Mouse (Mus musculus) retina, postnatal 7 days (tissue): ENCODE results near the gene Gm36176.
"Not testable (repeated sequence)": the region's sequence is repeated elsewhere in the genome, so short reads cannot be mapped to it uniquely, and the experiment has no call there.

Experiments
- DNase-seq: peaks from one replicate; pipeline ENCODE4 v3.0.0-alpha.2; 2012; ENCODE audit warnings: low read depth, low spot score

Gm36176 gene

DNA sequence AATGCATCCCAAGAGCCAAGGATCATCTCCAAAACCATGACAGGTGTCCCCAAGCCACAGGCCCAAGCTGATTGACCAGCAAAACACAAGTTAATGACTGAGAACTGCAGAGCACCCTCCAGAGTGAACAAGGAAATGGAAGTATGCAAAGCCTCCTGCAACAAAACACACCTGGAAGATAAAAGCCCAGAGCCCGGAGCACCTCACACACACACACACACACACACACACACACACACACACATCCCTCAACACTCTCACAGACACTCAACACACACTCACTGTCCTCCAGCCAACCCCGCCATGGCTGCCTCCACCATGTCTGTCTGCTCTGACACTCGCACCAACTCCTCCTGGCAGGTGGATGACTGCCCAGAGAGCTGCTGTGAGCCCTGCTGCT is at the start of gene Gm36176:
TSS of gene Gm36176 (plus strand) at position 301 of the 400 bp plus-strand sequence.
- no peak for DNase-seq

DNA sequence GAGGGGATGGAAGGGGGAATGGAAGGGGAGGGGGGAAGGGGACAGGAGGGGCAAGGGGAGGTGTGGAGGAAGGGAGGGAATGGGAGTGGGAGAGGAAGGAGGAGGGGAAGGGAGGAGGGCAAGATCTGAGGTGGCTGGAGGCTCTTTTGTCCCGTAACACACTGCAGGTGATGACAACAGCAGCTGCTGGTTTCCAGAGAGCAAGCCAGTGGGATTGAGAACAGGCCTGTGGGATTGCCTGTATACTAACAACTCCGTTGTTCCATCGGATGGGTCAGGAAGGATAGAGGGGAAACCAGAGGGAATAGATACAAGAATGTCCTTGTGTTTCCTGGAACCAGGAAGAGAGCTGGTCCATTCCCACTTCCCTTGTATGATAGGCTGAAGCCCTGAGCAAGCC is 48.9 kb upstream of the Gm36176 start:
- no peak for DNase-seq

DNA sequence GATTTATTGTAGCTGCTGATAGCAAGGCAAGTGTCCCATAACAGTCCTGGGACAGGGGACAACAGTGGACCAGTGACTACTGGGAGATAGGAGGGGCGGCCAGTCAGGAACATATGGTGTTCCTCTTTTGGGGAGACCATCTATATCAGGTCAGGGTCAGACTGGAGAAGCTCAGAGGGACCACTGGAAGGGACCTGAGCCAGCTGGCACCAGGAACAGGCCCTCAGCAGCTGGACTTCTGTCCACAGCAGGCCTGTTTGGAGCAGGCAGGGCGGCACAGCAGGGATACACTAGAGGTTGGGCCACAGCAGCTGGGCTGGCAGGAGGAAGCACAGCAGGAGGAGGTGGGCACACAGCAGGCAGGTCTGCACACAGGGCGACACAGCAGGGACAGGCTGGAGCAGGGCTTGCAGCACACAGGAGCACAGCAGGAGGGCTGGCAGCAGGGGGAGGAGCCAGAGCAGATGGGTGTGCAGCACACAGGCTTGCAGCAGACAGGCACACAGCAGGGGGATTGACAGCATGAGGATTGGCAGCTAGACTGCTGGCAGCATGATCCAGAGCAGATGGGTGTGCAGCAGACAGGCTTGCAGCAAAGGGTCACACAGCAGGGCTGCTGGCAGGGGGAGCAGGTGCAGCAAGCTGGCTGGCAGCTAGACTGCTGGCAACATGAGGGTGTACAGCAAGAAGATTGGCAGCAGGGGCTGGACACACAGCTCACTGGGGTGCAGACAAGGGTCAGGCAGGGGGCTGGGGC is 48.3 kb upstream of the Gm36176 start:
- not testable (repeated sequence) for DNase-seq

DNA sequence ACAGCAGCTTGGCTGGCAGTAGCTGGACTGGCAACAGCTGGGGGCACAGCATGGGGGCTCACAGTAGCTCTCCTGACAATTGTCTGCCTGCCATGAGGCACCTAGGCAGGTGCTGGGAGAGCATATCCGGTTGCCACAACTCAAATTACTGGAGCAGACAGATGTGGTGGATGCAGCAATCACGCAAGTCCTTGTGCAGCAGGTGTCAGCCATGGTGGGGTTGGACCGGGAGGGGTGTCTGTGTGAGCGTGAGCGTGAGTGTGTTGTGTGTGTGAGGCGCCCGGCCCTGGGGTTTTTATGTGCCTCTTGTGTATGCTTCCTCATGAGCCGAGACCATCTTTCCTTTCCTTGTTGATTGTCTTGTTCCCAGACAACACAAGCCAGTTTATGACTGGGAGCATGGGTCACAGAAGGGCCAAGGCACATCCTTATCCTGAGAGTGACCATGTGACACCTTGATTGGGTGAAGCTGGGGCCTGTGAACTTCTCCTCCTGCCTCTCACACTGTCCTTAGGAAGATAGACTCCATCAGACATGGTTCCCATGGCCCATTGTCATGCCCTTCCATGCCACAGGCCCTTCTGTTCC is 47.6 kb upstream of the Gm36176 start, which contains the start of gene Gm19668:
TSS of gene Gm19668 (minus strand) at position 213 of the 588 bp plus-strand sequence.
- no peak for DNase-seq

DNA sequence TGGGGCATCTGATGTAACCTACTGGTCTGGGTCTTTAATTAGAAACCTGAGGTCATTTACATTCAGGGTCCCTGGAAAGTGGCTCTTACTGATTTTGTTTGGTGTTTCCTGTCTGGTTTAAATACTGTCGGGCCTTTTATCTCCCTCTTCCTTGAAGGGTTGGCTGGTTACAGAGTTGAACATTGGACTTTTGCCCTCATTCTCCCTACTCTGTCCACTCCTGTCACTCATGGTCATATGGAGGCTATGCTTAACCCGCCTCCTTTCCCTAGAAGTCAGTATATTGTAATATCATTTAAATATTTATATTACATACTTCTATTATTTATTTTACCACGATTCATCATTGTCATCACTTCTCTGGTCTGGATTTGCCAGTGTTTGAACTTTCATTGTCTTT is 42.5 kb upstream of the Gm36176 start:
- DNase-seq: no peak

DNA sequence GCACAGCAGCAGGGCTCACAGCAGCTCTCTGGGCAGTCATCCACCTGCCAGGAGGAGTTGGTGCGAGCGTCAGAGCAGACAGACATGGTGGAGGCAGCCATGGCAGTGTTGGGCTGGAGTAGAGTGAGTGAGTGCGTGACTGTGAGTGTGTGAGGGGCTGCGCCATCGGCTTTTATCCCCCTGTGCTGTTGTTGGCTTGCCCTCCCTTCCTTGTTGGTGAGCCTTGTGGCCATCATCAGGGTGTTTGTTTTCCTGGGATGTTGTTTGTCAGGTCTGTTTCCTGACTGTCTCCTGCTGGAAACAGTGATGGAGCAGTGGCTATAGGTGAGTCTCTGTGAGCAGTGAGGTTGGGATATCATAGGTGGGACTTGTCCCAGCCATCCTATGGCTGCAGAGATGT is 34.9 kb upstream of the Gm36176 start, which contains the start of gene Gm9507:
TSS of gene Gm9507 (minus strand) at position 101 of the 400 bp plus-strand sequence.
- no peak for DNase-seq

DNA sequence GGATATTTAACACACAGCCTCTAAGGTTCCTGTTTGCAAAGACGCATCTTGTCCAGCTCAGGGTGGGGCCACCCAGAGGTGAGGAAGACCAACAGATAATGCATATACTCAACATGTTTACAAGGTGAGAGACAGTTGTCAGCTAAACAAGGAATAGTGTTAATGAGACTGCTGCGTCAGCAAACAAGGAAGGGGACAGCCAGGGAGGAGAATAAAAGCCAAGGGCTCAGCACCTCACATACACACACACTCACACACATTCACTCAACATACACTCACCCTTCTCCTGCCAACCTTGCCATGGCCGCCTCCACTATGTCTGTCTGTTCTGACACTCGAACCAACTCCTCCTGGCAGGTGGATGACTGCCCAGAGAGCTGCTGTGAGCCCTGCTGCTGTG is 32.2 kb upstream of the Gm36176 start, which contains the start of gene Gm2696:
TSS of gene Gm2696 (plus strand) at position 301 of the 400 bp plus-strand sequence.
- DNase-seq: no peak

DNA sequence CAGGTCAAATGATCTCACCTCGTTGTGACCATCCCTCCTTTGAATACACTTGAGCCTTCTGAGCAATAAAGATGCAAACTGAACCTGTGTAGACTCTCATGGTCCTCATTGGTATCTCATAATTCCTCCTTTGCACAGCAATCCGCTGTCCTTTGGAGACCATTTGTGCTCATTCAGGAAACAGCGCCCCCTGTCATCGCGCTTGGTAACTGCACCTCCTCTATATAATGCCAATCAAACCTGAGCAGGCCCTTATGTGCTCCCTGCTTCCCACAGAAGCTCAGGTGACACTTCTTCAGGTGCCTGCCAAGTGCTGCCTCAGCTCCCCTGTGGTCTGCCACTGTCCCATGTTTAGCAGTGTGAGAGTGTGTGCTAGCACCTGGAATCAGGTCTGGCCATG is 31.1 kb upstream of the Gm36176 start:
- peak; percentile 5 for DNase-seq

DNA sequence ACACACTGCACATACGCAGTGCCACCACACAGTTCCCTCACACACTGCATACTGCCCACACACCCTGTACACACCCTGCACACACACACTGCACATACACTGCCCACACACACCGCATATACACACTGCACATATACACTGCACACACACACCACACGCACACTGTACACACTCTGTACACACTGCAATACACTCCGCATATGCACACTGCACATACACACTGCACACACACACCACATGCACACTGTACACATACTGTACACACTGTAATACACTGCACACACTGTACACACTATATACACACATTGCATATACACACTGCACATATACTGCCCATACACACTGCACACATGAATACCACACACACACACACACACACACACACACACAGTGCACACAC is 28.1 kb upstream of the Gm36176 start:
- DNase-seq: no peak

DNA sequence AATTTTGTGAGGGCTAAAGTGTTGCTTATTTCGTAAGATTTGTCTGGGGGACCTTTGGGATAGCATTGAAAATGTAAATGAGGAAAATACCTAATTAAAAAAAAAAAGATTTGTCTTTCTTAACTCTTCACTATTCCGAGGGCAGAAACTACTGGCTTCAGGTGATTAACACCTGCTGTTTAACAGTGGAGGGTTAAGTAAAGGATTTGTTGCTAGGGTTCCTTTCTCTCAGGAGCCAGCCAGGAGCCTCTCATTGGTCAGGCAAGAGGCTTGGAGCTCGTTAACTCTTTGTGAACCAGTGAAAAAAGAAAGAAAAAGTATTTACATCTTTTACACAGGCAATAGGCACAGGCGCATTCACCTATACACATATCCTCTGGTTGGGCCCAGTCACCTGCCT is 27.4 kb upstream of the Gm36176 start:
- DNase-seq: no peak

DNA sequence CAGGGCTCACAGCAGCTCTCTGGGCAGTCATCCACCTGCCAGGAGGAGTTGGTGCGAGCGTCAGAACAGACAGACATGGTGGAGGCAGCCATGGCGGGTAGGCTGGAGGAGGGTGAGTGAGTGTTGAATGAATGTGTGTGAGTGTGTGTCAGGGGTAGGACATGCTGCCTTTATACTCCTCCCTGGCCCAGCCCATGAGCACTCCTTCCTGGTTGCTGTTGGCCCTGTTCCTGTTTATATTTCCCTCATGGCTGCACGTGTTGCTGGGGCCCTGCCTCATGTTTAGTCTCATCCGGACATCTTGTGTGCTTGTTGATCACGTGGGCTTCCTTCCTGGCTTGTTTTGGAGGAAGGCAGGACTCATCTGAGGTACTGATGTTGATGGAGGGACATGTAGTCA is 19.7 kb upstream of the Gm36176 start, which contains the start of gene Krtap10-4:
TSS of gene Krtap10-4 (minus strand) at position 145 of the 400 bp plus-strand sequence.
- DNase-seq: no peak

DNA sequence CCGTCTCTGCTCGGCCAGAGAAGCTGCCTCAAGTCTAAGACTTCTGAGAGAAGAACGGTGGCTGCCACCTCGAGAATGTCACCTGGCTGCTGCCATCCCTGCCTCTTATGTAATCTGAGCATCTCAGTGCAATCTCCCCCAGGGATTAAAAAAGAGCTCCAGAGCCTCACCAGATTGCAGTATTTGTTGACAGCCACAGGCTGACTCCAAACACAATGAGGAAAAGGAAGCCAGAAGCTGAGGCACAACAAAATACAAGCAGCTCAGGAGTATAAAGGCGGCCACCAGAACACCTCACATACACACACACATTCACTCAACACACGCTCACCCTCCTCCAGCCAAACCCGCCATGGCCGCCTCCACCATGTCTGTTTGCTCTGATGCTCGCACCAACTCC is 11.0 kb upstream of the Gm36176 start, which contains the start of gene Krtap10-10:
TSS of gene Krtap10-10 (plus strand) at position 301 of the 400 bp plus-strand sequence.
- no peak for DNase-seq

DNA sequence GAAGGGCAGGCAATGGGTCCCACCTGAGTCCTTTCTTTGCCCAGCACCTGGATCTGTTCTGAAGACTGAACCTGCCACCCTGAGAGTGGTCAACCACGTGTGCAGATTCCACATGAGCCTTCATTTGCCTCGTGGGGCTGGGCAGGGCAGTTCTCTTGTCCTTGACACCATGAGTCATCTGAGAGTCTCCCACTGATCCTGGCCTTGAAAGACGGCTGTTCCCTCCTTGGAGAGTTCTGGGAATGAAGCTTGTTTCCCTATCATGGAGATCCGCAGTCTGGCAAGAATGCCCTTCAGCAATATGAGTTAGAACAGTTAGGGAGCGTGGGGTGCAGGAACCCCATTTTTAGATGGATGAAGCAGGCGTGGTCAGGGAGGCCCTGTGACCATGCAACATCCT is 7.6 kb upstream of the Gm36176 start:
- DNase-seq: no peak

DNA sequence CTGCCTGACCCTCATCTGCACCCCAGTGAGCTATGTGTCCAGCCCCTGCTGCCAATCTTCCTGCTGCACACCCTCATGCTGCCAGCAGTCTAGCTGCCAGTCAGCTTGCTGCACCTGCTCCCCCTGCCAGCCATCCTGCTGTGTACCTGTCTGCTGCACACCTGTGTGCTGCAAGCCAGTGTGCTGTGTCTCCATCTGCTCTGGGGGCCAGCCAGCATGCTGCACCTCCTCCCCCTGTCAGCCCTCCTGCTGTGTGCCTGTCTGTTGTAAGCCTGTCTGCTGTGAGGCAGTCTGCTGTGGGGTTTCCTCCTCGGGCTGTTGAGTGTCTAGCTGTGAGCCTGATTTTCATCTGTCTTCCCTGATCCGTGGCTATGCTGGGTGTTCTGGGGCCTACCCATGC is 358 bp downstream of the Gm36176 start:
- DNase-seq: no peak

DNA sequence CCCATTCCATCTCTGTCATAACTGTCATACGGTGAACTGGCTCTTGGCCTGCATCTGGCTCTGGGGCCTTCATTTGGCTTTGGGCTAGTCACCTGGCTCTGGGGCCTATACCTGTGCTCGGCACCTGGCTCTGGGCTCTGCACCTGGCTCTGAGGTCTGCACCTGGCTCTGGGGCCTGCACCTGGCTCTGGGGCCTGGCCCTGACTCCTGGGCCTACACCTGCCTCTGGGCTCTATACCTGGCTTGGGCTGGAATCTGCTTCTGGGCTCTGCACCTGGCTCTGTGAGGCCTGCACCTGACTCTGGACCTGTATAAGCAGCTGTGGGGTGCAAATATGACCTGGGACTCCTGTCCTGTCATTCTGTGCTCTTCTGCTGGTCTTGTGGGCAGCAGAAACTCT is 935 bp downstream of the Gm36176 start:
- no peak for DNase-seq

DNA sequence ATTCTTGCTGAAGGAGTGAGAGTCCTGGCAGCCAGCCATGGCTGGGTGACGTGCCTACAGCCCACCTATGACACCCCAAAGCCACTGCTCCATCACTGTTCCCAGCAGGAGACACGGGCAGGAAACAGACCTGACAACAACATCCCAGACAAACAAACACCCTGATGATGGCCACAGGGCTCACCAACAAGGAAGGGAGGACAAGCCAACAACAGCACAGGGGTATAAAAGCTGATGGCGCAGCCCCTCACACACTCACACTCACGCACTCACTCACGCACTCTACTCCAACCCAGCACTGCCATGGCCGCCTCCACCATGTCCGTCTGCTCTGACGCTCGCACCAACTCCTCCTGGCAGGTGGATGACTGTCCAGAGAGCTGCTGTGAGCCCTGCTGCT is 6.0 kb downstream of the Gm36176 start, which contains the start of gene Gm10318:
TSS of gene Gm10318 (plus strand) at position 301 of the 400 bp plus-strand sequence.
- DNase-seq: no peak

DNA sequence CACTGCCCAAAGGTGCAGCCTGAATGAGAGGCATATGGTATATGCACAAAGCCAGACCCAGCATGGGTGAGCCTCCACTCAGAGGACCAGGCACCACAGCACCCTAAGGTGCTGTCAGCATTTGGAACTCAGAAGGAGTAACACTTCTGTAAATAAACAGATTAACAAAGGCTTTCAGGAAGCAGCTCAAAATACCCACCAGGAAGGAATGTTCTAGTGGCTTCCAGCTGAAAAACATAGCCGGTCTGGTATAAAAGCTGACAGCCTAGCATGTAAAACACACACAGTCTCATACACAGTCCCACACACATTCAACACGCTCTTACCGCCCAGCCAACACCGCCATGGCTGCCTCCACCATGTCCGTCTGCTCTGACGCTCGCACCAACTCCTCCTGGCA is 15.1 kb downstream of the Gm36176 start, which contains the start of gene Gm3285:
TSS of gene Gm3285 (plus strand) at position 301 of the 400 bp plus-strand sequence.
- DNase-seq: no peak

DNA sequence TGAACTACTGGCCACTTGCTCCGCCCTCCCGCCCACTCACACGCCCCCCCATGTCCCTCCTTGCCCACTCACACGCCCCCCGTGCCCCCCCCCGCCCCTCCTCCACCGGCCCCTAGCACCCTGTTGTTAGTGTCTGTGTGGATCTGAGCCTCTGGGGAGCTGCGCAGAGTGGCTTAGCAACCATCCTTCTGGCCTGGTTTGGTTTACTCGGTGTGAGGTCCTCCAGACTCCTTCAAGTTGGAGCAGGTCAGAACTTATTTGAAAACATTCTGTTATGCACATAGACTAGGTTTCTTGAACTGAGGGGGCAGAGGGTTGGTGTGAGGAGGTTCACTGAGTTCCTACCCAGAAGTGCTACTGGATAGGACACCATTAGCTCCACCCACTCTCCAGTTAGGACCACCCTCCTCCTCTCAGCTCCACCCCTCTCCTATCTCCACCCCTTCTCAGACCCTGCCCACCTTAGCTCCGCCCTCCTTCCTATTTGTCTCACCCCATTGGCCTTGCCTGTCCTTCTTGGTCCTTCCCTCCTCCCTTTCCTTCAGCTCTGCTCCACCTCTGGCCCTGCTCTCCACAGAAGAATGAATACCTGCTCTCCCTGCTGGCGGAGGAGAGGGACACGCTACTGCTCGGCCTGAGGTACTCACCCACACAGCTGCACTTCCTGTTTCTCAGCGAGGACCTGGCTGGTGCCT is 17.6 kb downstream of the Gm36176 start:
- no peak for DNase-seq

DNA sequence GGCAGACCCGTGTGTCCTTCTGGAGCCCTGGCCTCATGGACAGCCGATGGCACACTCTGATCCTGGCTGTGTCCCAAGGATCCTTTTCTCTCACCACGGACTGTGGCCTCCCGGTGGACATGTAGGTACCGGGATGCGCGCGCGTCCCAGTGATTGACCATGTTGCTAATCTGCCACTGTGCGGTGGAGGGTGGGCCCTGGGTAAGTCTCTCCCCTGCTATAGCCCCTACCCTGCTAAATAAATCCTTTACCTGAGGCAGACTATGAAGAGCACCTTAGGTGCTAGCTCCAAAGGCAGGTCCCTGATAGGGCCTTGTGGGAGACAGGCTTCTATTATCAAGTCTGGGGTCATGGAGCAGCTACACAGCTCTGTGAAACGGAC is 18.1 kb downstream of the Gm36176 start:
- DNase-seq: no peak

DNA sequence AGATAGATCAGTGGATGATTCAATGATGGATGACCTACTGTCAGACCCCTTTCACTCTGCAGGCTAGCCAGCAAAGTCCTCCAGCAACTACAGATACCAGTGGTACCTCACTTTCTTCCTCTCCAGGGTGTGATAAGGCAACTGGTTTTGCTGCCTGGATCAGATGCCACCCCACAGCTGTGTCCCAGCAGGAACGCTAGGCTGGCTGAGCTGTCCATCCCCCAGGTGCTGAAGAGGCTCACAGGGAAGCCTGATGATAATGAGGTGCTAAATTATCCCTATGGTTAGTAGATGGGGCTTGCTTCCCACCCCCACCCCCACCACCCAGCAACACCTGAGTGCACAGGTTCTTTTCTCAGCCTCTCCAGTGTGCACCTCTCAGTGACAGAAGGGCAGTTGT is 20.9 kb downstream of the Gm36176 start:
- no peak for DNase-seq

DNA sequence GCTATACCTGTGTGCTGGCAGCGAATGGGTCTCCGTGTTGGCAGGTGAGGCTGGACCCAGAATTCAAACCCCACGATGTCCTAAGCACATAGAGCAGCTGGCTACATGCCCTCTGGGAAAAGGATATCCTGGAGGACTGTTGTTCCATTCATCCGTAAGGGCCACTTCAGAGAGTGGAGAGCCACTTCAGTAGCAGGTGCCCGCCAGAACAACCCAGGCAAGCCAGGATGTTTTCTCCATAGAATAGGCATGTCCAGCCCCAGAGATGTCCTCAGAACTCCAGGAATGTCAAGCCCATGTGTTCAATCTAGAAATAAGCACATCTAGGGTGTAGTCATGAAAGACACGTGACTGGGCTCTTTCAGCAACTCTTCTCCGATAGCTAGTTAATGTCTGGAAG is 23.0 kb downstream of the Gm36176 start:
- no peak for DNase-seq

DNA sequence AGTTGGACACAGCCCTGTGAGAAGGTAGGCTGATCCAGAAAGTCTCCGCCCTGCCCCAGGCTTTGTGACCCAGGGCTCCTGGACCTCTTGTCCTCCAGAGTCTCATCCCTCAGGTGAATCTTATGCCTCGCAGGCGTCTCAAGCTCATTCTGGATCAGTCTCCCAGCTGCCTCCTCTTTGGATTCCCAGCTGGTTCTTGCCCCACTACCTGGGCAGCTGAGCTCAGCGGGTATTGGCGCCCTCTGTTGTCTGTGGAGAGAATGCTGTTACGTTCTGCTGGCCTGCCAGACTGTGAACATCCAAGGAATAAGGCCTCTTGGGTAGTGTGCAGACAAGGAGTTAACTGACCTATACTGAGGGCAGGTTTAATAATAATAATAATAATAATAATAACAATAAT is 32.4 kb downstream of the Gm36176 start:
- DNase-seq: no peak
